Mouse (Mus musculus) lung, postnatal 0 days (tissue): ENCODE results near the gene Itgb1.

Experiments
- CTCF ChIP-seq: IDR thresholded peaks from 2 replicates; pipeline ENCODE4 v1.5.1; 2016; ENCODE audit warnings: antibody characterized with exemption, mild to moderate bottlenecking
- EP300 ChIP-seq: IDR thresholded peaks from 2 replicates; pipeline ENCODE4 v1.6.1; 2016; ENCODE audit warnings: antibody characterized with exemption, mild to moderate bottlenecking, control low read depth

DNA sequence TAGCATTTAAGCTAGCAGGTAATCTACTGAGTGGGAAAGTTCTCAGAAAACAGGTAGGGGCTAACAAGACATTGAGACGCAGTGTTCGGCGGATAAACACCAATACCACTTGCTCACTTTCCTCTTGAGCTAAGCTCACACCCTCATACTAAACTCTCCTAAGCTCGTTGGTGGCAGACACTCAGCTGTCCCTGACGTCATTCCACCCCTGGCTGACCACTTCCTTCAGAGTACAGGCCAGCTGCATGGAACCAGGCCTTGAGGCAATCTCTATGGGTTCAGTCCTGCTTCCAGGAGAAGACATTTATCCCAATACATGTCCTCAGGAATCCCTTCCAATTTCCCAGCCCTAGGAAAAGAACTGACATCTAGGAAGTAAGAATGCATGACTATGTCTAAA is 39.0 kb upstream of the Itgb1 start:
- no peak for TF ChIP-seq CTCF
- TF ChIP-seq EP300, result no peak
